Comparison of ENCODE assay signal across 12 mouse cellular contexts in genomic region chr13:53948056-53948455, GRCm38 (mm10).
DNase-seq lines count a peak whose midpoint lies in the region; ATAC-seq and TF ChIP-seq lines count a peak whose summit lies in the region.
"Had no signal": no experiment of that assay in that cellular context is flagged by ENCODE, and none has a peak within 500 bp of the region (broad histone marks: within the 10 kb centered on the region; RNA-seq: fewer than 3 reads in every experiment).

No protein-coding gene starts in this region.

- H3K4me3 ChIP-seq in forebrain, embryonic 11.5 days (ENCODE audit: low read depth, low read length), result no peak overlapping the region
- H3K4me3 ChIP-seq in forebrain, postnatal 0 days (ENCODE audit: low read depth, low read length), result no peak overlapping the region
- no peak overlapping the region for H3K4me3 ChIP-seq in liver, embryonic 13.5 days (replicated peaks)
- no peak overlapping the region for H3K4me3 ChIP-seq in liver, postnatal 0 days (ENCODE audit: low read depth, low read length)
- no peak overlapping the region for H3K4me3 ChIP-seq in myocyte
- H3K4me3 ChIP-seq: embryonic facial prominence, embryonic 15.5 days; stomach, embryonic 15.5 days had no signal

- TF ChIP-seq CTCF in forebrain, postnatal 0 days (IDR thresholded peaks at IDR 0.05; ENCODE audit: low read depth), result no peak
- no peak for TF ChIP-seq CTCF in liver, postnatal 0 days (IDR thresholded peaks at IDR 0.05; ENCODE audit: low read depth)

- no peak overlapping the region for H3K4me2 ChIP-seq in forebrain, embryonic 11.5 days (ENCODE audit: low read depth, low read length, severe bottlenecking)
- no peak overlapping the region for H3K4me2 ChIP-seq in forebrain, postnatal 0 days (ENCODE audit: low read depth)
- no peak overlapping the region for H3K4me2 ChIP-seq in liver, embryonic 13.5 days
- no peak overlapping the region for H3K4me2 ChIP-seq in liver, postnatal 0 days (ENCODE audit: low read depth, low read length)
- no peak overlapping the region for H3K4me2 ChIP-seq in myocyte (ENCODE audit: low read depth)
- H3K4me2 ChIP-seq: embryonic facial prominence, embryonic 15.5 days; stomach, embryonic 15.5 days had no signal

- no peaks in the 10 kb centered on the region for H3K4me1 ChIP-seq in forebrain, embryonic 11.5 days (replicated peaks; ENCODE audit: control insufficient read depth, insufficient read depth, low read length)
- no peaks in the 10 kb centered on the region for H3K4me1 ChIP-seq in forebrain, postnatal 0 days (ENCODE audit: insufficient read depth)
- no peaks in the 10 kb centered on the region for H3K4me1 ChIP-seq in liver, embryonic 13.5 days (replicated peaks)
- no peaks in the 10 kb centered on the region for H3K4me1 ChIP-seq in liver, postnatal 0 days (ENCODE audit: insufficient read depth)
- H3K4me1 ChIP-seq: embryonic facial prominence, embryonic 15.5 days; stomach, embryonic 15.5 days had no signal

- peak; percentile 63 for DNase-seq in forebrain, embryonic 11.5 days (ENCODE audit: low spot score)
- DNase-seq in forebrain, postnatal 0 days, result no peak
- peak; percentile 2 for DNase-seq in liver, embryonic 13.5 days
- DNase-seq in liver, postnatal 0 days, result no peak
- peak; percentile 24 for DNase-seq in adipocyte (ENCODE audit: low spot score)
- DNase-seq in left cerebral cortex, adult 9 months (ENCODE audit: low spot score in 2 of 2), result no peak
- no peak for DNase-seq in layer of hippocampus, adult 11-12 months (ENCODE audit: low spot score)
- DNase-seq: lung, postnatal 36 days had no signal

- no peak overlapping the region for H3K27ac ChIP-seq in forebrain, embryonic 11.5 days (ENCODE audit: low read depth, low read length)
- no peak overlapping the region for H3K27ac ChIP-seq in forebrain, postnatal 0 days (ENCODE audit: low read depth, low read length)
- no peak overlapping the region for H3K27ac ChIP-seq in liver, embryonic 13.5 days
- H3K27ac ChIP-seq in liver, postnatal 0 days (ENCODE audit: low read depth), result no peak overlapping the region
- H3K27ac ChIP-seq: embryonic facial prominence, embryonic 15.5 days; stomach, embryonic 15.5 days had no signal

- no peaks in the 10 kb centered on the region for H3K27me3 ChIP-seq in forebrain, embryonic 11.5 days (ENCODE audit: control insufficient read depth, insufficient read depth, low read length)
- no peaks in the 10 kb centered on the region for H3K27me3 ChIP-seq in forebrain, postnatal 0 days (ENCODE audit: insufficient read depth, low read length)
- H3K27me3 ChIP-seq in liver, embryonic 13.5 days, result no peaks in the 10 kb centered on the region
- no peaks in the 10 kb centered on the region for H3K27me3 ChIP-seq in liver, postnatal 0 days (ENCODE audit: insufficient read depth, low read length)
- H3K27me3 ChIP-seq in myocyte (ENCODE audit: control insufficient read depth, insufficient read depth, insufficient read length), result no peaks in the 10 kb centered on the region
- H3K27me3 ChIP-seq: embryonic facial prominence, embryonic 15.5 days; stomach, embryonic 15.5 days had no signal

- H3K79me2 ChIP-seq in myocyte (ENCODE audit: control insufficient read depth, insufficient read depth), result no peaks in the 10 kb centered on the region

- no peaks in the 10 kb centered on the region for H3K36me3 ChIP-seq in forebrain, embryonic 11.5 days (ENCODE audit: control insufficient read depth, insufficient read depth, low read length)
- H3K36me3 ChIP-seq in forebrain, postnatal 0 days (ENCODE audit: insufficient read depth), result no peaks in the 10 kb centered on the region
- H3K36me3 ChIP-seq in liver, embryonic 13.5 days, result no peaks in the 10 kb centered on the region
- no peaks in the 10 kb centered on the region for H3K36me3 ChIP-seq in liver, postnatal 0 days (replicated peaks; ENCODE audit: insufficient read depth, low read length)
- H3K36me3 ChIP-seq in myocyte (ENCODE audit: control insufficient read depth, insufficient read depth), result no peaks in the 10 kb centered on the region
- H3K36me3 ChIP-seq: embryonic facial prominence, embryonic 15.5 days; stomach, embryonic 15.5 days had no signal

- ATAC-seq in forebrain, embryonic 11.5 days (replicated peaks; ENCODE audit: low FRiP score), result no peak
- ATAC-seq in forebrain, postnatal 0 days, result no peak
- ATAC-seq in liver, embryonic 13.5 days (ENCODE audit: low read depth), result no peak
- no peak for ATAC-seq in liver, postnatal 0 days
- ATAC-seq: CD4-positive, CD25-positive, alpha-beta regulatory T cell, adult 4 months had no signal

- TF ChIP-seq EP300 in liver, postnatal 0 days (IDR thresholded peaks at IDR 0.05; ENCODE audit: low read depth), result no peak

- WGBS in forebrain, embryonic 11.5 days, result 2% methylated on average over 4 of the region's 4 CpGs
- 7% methylated on average over 4 of the region's 4 CpGs for WGBS in forebrain, postnatal 0 days
- WGBS in liver, embryonic 13.5 days (ENCODE audit: insufficient replicate concordance), result 4% methylated on average over 4 of the region's 4 CpGs
- 6% methylated on average over 4 of the region's 4 CpGs for WGBS in liver, postnatal 0 days (ENCODE audit: insufficient replicate concordance)

- H3K9me3 ChIP-seq in forebrain, embryonic 11.5 days (ENCODE audit: control insufficient read depth, low read length), result no peaks in the 10 kb centered on the region
- H3K9me3 ChIP-seq in forebrain, postnatal 0 days (ENCODE audit: low read length), result no peaks in the 10 kb centered on the region
- H3K9me3 ChIP-seq in liver, embryonic 13.5 days (replicated peaks), result no peaks in the 10 kb centered on the region
- no peaks in the 10 kb centered on the region for H3K9me3 ChIP-seq in liver, postnatal 0 days (ENCODE audit: low read length)
- H3K9me3 ChIP-seq: embryonic facial prominence, embryonic 15.5 days; stomach, embryonic 15.5 days had no signal

- TF ChIP-seq POLR2A in myocyte (IDR thresholded peaks at IDR 0.05; ENCODE audit: insufficient read length, low read depth), result no peak

- H3K9ac ChIP-seq in forebrain, embryonic 11.5 days (ENCODE audit: low read length), result no peak overlapping the region
- H3K9ac ChIP-seq in forebrain, postnatal 0 days, result no peak overlapping the region
- no peak overlapping the region for H3K9ac ChIP-seq in liver, embryonic 13.5 days
- no peak overlapping the region for H3K9ac ChIP-seq in liver, postnatal 0 days (replicated peaks)
- H3K9ac ChIP-seq: embryonic facial prominence, embryonic 15.5 days; stomach, embryonic 15.5 days had no signal

- no peak overlapping the region for H3ac ChIP-seq in myocyte (ENCODE audit: control insufficient read depth, insufficient read length)

TF ChIP-seq in myocyte, 11 proteins besides CTCF, POLR2A, EP300 and RAD21:
- TF ChIP-seq REST (IDR thresholded peaks at IDR 0.05; ENCODE audit: insufficient read depth, insufficient read length) (peak; percentile 86), SRF (IDR thresholded peaks at IDR 0.05; ENCODE audit: control insufficient read depth, insufficient read length, low read depth) (no peak)

Comparison
In these comparisons a context has a peak if more than half of its experiments do, and no peak if none do; other contexts are left out.
1. DNase-seq: peak in forebrain, embryonic 11.5 days (single experiment), liver, embryonic 13.5 days (single experiment) and adipocyte (single experiment); none in forebrain, postnatal 0 days (single experiment), liver, postnatal 0 days (single experiment), left cerebral cortex, adult 9 months (0 of 2) and layer of hippocampus, adult 11-12 months (single experiment).